Mouse (Mus musculus): Measurements from ENCODE around the gene Ftcd.

Gene Ftcd

DNA sequence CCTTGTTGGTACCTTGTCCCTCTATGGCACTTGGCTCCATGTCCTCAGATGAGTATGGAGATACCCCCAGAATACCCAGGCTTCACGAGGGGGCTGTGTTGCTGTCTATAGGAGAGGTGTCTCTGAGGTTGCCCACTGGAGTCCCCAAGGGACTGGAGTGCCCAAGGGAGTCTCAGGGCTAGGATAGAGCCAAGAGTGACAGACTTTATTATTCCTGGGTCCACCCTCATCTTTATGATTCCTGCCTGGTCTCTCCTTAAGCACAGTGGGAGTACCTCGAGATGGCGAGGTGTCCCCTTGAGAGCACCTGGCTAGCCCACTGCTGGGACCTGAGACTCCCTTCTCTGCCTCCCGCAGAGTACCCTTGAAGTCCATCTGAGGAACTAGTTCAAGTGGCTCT is 47.0 kb downstream of the Ftcd start:
- DNase-seq: no peak

DNA sequence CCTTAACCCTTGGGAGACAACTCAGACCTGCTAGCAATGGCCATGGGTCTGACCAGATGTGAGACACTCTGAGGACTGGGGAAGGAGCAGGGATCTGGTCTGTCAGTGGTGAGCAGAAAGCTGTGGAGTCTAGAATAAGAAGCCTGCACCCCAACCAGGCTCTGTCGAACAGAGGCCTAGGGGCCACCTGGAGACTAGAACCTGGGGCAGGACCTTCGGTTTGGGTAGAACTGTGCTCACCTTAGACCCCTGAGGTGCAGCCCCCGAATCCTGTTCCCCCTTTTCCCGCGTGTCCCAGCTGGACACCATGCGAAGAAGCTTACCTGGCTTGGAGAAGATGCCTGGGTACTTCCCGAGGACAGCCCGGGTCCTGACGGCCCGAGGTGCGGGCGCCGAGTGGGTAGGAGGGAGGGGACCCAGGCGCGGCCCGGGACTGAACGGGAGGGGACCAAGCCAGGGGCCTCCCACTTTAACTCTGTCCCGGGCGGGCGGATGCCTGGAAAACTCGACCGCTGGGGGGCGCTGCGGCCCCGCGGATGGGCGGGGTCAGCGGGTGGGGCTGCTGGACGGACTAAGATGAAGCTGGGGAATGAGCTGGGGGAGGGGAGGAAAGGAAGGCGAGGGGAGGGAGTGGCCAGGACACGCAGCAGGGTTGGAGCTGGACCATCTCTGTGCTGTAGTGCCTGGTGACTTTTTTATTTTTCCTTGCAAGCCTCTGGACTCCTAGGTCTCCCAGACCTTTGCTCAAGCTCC is 47.7 kb downstream of the Ftcd start, which contains the start of gene Col6a2:
TSS of gene Col6a2 (minus strand) at position 703 of the 753 bp plus-strand sequence.
- DNase-seq: peak; percentile 79 to 86

DNA sequence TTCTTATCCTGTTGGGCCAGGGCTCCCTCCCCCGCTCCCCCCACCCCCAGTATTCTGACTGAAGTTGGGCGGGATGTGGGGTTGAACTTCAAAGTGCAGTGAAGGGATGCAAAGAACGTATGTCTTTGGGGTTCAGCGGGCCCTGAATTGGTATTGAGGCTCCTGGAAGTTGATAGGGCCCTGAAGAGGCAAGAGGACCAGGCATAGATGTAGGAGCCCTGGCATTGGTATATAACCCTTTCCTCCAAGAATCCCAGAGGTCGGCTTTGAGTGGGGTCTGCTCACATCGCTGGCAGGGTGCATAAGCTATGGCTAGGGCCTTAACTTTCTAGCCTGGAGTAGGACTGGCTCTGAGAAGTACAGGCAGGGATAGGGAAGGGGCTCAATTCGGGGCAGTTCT is 48.3 kb downstream of the Ftcd start:
- no peak for DNase-seq

DNA sequence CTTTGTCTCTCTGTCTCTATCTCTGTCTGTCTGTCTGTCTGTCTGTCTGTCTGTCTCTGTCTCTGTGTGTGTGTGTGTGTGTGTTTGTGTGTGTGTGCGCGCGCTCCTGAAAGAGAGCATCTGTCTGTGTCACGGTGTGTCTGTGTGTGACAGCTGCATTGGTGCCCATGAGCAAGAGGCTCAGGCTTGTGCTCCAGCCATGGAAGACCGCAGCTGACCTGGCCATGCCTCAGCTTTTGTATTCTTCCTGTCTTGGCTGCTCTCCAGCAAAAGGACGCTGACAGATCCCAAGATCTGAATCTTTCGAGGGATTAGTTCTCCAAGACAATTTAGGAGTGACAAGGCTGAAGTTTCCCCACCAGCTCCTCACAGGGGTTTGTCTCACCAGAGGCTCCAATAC is 49.5 kb downstream of the Ftcd start:
- DNase-seq: no peak

DNA sequence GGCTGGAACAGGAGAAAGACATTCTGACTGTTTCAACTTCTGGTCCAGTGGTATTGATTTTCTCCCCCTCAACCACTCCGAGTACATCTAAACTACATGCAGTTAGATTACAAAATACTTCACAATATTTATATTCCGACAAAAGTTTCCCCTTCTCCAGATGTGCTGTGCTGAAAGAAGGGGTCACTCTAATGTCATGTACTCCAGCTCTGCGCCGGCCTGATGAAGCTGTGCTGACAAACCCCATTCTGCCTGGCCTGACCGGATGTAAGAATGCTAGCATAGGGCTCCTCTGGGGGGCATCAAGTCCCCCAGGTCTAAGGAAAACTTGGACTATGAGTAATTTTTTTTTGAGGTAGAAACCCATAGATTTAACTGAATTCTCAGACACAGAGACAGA is 52.3 kb downstream of the Ftcd start:
- DNase-seq: no peak

DNA sequence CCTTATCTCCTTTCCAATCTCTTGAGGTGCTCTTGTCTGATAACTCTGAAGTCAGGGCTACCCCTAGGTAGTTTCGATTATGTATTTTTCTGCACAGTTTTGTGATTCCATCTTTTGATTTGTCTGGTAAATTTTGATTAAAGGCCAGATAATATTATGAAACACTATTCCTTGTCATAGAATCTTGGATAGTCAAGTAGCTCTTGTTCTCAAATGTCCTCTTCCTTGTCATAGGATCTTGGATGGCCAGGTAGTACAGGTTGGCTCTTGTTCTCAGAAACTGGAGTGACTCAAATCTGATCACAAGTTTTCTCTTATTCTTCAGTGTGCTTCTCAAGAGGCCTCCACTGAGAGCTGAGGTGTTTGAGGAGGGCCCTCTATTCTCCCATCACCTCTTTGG is 55.2 kb downstream of the Ftcd start:
- DNase-seq: no peak

DNA sequence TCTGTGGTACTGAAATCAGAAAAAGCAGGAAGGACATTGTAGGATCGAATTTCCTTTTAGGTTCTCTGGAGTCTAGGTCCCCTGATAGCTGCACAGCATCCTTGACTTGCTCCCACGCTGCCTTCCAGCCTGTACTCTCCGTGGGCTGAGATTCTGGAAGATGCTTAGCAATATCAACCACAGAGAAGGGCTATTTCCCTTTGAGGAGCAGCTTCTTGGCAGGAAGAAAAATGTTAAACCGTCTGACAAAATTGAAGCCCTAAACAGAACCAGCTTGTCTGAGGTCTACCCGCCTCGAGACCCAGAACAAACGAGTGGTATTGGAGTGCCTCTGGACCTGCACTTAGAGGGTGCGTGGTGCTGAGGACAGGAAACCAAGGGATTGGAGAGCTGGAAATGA is 57.2 kb downstream of the Ftcd start:
- DNase-seq: no peak

DNA sequence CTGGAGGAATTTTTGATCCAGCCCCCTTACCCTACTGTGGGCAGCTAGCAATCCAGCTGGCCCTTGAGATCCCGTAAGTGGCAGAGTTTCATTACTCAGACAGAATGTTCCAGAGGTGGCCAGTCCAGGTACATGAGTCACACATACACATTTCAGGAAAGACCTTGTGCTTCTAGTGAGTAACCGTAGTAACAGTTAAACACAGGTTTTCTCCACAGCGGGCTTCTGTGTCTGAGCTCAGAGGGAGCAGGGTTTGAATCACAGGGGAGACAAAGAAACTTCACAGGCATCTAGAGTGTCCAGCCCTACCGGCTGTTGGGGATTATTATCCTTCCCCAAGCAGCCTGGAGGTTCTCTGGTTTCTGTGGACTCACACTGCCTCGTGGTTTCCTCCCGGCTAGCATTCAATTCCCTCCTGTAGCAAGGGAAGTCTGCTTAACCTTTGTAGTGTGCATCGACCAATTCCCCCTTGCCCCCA is 58.7 kb downstream of the Ftcd start:
- DNase-seq: no peak

DNA sequence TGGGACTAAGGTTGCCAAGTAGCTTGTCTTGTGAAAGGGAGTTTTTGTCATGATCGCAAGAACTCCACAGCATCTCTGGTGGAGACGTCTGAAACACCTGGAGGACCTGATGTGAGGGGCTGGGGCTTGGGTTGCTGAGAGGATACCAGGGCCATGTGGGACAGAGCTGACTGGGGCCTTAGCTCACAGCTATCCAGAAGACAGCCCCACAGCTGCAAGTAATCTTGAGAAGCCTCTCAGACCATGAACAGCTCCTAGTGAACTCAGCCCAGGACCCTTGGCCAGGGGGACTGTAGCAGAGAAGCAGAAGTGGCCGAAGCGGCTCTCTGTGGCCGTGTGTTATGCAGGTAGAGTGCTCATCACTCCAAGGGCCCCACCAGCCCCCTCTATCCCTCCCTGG is 59.1 kb downstream of the Ftcd start:
- DNase-seq: no peak

DNA sequence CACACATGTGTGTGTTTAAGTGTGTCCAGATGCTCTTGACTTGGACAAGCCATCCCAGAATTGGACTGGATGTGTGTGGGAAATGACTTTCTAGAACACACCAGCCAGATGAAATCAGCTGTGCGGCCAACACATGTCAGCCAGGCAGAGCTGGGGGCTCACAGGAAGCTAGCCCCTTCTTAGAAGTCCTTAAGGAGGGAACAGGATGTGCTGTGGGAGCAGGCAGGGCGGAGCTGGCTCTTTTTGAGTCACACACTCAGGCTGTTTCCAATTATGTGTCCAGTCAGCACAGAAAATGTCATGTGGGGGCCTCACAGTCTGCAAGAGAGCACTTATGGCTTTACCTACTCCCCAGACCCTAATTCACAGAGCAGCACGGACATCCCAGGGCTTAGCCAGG is 60.6 kb downstream of the Ftcd start:
- peak; percentile 22 to 74 for DNase-seq

DNA sequence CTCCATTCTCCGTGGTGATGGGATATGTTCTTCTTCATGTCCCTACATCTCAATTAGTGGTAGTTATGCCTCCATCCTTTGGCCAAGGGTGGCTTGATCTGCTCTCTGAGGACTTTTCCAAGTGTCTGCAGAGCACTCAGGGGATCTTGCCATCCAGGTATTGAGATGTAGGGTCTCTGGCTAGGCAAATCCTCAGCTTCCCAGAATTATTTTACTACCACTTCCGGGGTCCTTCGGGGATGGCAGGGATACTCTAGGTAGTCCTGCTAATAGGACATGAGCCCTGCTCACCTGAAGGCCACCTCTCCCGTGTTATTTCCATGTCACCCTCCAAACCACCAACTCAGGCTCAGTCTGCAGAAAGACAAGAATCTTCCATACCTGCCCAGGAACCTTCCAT is 61.2 kb downstream of the Ftcd start:
- DNase-seq: no peak
